Mouse (Mus musculus): ENCODE results near the gene Flvcr2. TPM values are rescaled to one million over a fixed set of nuclear protein-coding genes. Genes with fewer than 3 reads are reported as not detected.

Flvcr2 gene
- total and polyA plus RNA-seq, 2 experiments from 2014 or later: 4.2 to 5.5 TPM

DNA sequence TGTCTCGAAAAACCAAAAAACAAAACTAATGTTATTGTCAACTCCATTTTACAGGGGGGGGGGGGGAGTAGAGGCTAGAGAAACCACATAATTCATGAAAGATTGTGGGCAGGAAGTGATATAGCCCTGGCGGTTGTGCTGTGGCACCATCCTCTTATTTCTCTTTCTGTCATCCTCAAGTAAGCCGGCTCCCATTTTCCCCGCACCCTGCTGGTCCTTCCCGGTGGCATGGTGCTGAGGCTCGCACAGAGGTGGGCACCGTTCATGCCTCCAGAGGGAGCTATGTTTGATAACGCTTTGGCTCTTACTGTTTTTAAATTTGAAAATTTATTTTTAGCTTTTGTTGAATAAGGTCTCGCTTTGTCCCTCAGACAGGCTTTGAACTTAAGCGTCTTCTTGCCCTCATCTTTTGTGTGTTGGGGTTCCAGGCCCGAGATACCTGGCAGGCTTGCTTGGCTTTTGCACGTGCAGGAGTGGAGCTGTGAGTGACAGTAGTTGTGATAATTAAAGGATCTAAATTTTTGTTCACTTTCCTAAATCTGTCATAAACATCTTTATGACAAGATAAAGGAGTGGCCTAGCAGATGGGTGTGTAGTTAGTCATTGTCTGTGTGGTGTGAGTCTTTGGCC lies 93.1 kb downstream of the Flvcr2 start:
- ATAC-seq (ENCODE audit: low FRiP score): no peak
- H3K27ac ChIP-seq (ENCODE audit: low read depth, low read length): no peak overlapping the region
- H3K4me3 ChIP-seq (ENCODE audit: low read depth, low read length): no peak overlapping the region
- H3K9me3 ChIP-seq (ENCODE audit: low read length): no peaks in the 10 kb centered on the region
- 94% methylated on average over 12 of the region's 12 CpGs for WGBS
- H3K4me1 ChIP-seq (ENCODE audit: insufficient read depth, low read length): no peaks in the 10 kb centered on the region
- H3K9ac ChIP-seq (replicated peaks; ENCODE audit: low read length, poor library complexity, severe bottlenecking): no peak overlapping the region
- no peaks in the 10 kb centered on the region for H3K27me3 ChIP-seq (ENCODE audit: insufficient read depth, low read length)
- peaks cover 11% of the 10 kb centered on the region; the same call in 1 of the 2 replicates for H3K36me3 ChIP-seq (ENCODE audit: insufficient read depth, low read length)
- DNase-seq (ENCODE audit: low spot score): no peak
- H3K4me2 ChIP-seq (ENCODE audit: low read depth, low read length, poor library complexity, severe bottlenecking): no peak overlapping the region
- no peak for TF ChIP-seq CTCF (IDR thresholded peaks at IDR 0.05)

DNA sequence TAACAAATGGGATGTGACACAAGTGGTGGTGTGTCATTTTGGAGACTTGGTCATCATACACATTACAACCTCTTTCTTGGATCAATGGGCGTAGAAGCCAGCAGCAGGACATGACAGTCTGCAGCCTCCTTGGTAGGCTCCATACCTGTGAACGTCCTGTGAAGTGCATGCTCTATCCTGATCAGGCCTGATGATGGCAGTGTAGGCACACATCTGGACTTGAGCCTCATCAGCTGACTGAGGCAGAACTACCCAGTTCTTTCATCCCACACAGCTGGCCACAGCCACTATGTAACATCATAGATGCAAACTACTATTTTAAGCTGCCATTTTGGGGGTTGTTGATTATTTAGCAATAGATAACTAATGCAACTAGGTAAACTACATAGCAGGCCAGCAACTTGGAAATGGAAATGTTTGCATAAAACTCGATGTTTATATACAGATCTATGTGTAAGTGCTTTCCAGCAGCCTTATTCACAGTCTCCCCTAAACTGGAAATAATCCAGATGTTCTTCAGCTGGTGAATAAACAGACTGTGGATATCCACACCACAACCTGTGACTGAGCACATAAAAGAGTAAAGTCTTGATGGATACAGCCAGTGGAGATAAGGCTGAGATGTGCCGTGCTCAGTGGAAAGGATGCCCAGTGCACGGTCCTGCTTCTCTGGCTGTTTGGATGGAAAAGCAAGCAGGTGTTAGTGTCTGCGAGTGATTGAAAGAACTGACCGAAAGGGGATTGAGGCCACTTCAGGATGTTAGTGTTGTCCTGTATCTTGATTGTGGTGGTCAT lies 102.0 kb downstream of the Flvcr2 start:
- Histone ChIP-seq H3K9ac (replicated peaks; ENCODE audit: low read length, poor library complexity, severe bottlenecking) (no peak overlapping the region), H3K9me3 (ENCODE audit: low read length) (no peaks in the 10 kb centered on the region), H3K4me3 (ENCODE audit: low read depth, low read length) (no peak overlapping the region), H3K4me1 (ENCODE audit: insufficient read depth, low read length) (no peaks in the 10 kb centered on the region), H3K36me3 (ENCODE audit: insufficient read depth, low read length) (peaks cover 14% of the 10 kb centered on the region), H3K4me2 (ENCODE audit: low read depth, low read length, poor library complexity, severe bottlenecking) (no peak overlapping the region), H3K27me3 (ENCODE audit: insufficient read depth, low read length) (no peaks in the 10 kb centered on the region), H3K27ac (ENCODE audit: low read depth, low read length) (no peak overlapping the region)
- 85% methylated on average over 7 of the region's 7 CpGs for WGBS
- TF ChIP-seq CTCF (IDR thresholded peaks at IDR 0.05): peak; percentile 75
- ATAC-seq (ENCODE audit: low FRiP score) (peak; percentile 54; the same call in 1 of the 2 replicates), DNase-seq (ENCODE audit: low spot score) (peak; percentile 65)

DNA sequence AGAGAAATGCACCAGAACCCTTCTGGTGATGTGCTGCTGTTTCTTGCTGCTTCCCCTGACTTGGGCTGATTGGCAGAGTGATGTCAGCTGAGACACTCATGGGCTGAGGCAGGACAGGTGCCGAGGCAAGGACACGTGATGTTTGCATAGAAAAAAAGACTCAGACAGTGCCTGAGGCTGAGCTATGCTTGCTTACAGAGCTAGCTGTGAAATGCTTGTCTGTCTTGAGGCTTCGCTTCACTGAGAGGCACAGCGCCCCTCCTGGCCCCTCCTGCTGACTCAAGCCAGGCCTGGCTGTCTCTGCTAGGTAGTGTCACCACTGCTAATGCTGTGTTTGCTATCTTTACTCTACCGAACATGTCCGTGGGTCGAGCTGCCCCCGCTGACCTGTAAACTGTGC lies 104.3 kb downstream of the Flvcr2 start:
- no peaks in the 10 kb centered on the region for H3K27me3 ChIP-seq (ENCODE audit: insufficient read depth, low read length)
- DNase-seq (ENCODE audit: low spot score) (no peak), ATAC-seq (ENCODE audit: low FRiP score) (no peak)
- H3K4me2 ChIP-seq (ENCODE audit: low read depth, low read length, poor library complexity, severe bottlenecking): no peak overlapping the region
- WGBS: 89% methylated on average over 8 of the region's 8 CpGs
- H3K27ac ChIP-seq (ENCODE audit: low read depth, low read length): no peak overlapping the region
- H3K4me1 ChIP-seq (ENCODE audit: insufficient read depth, low read length): no peaks in the 10 kb centered on the region
- no peaks in the 10 kb centered on the region for H3K9me3 ChIP-seq (ENCODE audit: low read length)
- no peak for TF ChIP-seq CTCF (IDR thresholded peaks at IDR 0.05)
- no peak overlapping the region for H3K4me3 ChIP-seq (ENCODE audit: low read depth, low read length)
- H3K9ac ChIP-seq (replicated peaks; ENCODE audit: low read length, poor library complexity, severe bottlenecking): no peak overlapping the region
- H3K36me3 ChIP-seq (ENCODE audit: insufficient read depth, low read length): peaks cover 4% of the 10 kb centered on the region

DNA sequence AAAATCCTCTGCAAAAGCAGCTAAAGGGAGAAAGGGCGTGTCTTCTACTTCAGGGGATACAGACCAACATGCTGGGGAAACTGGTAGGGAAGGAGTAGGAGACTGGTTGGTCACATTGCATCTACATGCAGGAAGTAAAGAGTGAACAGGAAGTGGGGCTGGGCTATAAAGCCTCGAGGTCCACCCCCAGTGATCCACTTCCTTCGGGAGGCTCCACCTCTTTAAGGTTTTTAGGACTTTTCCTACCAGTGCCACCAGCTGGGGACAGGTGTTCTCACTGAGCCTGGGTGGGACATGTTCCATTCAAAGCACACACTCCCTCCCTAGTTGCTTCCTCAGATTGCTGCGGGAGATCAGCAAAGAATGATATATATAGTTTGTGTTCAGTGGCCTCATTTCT lies 107.5 kb downstream of the Flvcr2 start:
- peaks cover 7% of the 10 kb centered on the region for H3K36me3 ChIP-seq (ENCODE audit: insufficient read depth, low read length)
- no peak overlapping the region for H3K9ac ChIP-seq (replicated peaks; ENCODE audit: low read length, poor library complexity, severe bottlenecking)
- no peak for ATAC-seq (ENCODE audit: low FRiP score)
- no peak for TF ChIP-seq CTCF (IDR thresholded peaks at IDR 0.05)
- WGBS: 93% methylated on average over 4 of the region's 4 CpGs
- no peak for DNase-seq (ENCODE audit: low spot score)
- H3K9me3 ChIP-seq (ENCODE audit: low read length): no peaks in the 10 kb centered on the region
- H3K4me3 ChIP-seq (ENCODE audit: low read depth, low read length): no peak overlapping the region
- no peak overlapping the region for H3K27ac ChIP-seq (ENCODE audit: low read depth, low read length)
- H3K4me2 ChIP-seq (ENCODE audit: low read depth, low read length, poor library complexity, severe bottlenecking): no peak overlapping the region
- no peaks in the 10 kb centered on the region for H3K4me1 ChIP-seq (ENCODE audit: insufficient read depth, low read length)
- H3K27me3 ChIP-seq (ENCODE audit: insufficient read depth, low read length): no peaks in the 10 kb centered on the region

DNA sequence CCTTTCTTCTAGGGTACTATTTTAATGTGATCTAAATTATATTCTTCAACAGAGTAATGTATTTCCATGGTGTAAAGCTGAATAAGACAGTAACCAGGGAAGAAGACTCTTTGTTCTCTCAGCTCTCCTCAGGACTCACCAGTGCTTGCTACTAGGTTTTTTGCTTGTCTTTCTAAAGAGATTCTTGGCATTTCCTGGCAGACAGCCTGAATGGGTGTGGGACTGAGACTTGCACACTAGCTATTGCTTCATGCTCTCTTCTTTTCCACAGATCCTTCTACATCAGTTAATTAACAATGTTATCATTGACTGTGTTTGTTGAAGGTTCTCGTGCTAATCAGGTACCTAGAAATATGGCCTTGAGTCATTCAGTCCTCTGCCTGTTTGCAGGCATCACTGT lies 107.9 kb downstream of the Flvcr2 start:
- no peak for DNase-seq (ENCODE audit: low spot score)
- no peak overlapping the region for H3K27ac ChIP-seq (ENCODE audit: low read depth, low read length)

DNA sequence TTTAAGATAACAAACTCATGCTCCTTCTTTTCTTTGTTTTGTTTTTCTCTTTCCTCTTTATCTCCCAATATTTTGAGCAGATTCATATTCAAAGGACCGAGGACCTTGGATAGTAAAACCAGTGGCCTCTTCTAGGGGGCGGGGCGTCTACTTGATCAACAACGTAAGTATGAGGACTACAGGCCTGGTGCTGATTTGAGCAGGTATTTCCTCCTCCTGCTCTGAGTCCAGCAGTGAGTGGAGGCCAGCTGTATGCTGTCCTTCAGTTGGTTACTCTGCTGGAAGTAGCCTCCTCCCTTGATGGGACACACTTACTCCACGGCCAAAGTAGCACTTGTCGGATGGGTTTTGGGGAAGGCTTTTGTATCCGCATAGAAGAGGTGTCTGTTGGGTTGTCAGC lies 111.0 kb downstream of the Flvcr2 start:
- 93% methylated on average over 7 of the region's 7 CpGs for WGBS
- Histone ChIP-seq H3K4me3 (ENCODE audit: low read depth, low read length) (no peak overlapping the region), H3K36me3 (ENCODE audit: insufficient read depth, low read length) (peaks cover 2% of the 10 kb centered on the region; the same call in 1 of the 2 replicates), H3K27ac (ENCODE audit: low read depth, low read length) (no peak overlapping the region), H3K9me3 (ENCODE audit: low read length) (no peaks in the 10 kb centered on the region), H3K9ac (replicated peaks; ENCODE audit: low read length, poor library complexity, severe bottlenecking) (no peak overlapping the region), H3K27me3 (ENCODE audit: insufficient read depth, low read length) (no peaks in the 10 kb centered on the region), H3K4me1 (ENCODE audit: insufficient read depth, low read length) (no peaks in the 10 kb centered on the region), H3K4me2 (ENCODE audit: low read depth, low read length, poor library complexity, severe bottlenecking) (no peak overlapping the region)
- TF ChIP-seq CTCF (IDR thresholded peaks at IDR 0.05): no peak
- DNase-seq (ENCODE audit: low spot score): no peak
- no peak for ATAC-seq (ENCODE audit: low FRiP score)

More for the DNA sequence above, 107.9 kb downstream of the Flvcr2 start:
- Histone ChIP-seq H3K36me3 (ENCODE audit: insufficient read depth, low read length) (peaks cover 5% of the 10 kb centered on the region), H3K4me1 (ENCODE audit: insufficient read depth, low read length) (no peaks in the 10 kb centered on the region), H3K4me3 (ENCODE audit: low read depth, low read length) (no peak overlapping the region), H3K9ac (replicated peaks; ENCODE audit: low read length, poor library complexity, severe bottlenecking) (no peak overlapping the region), H3K9me3 (ENCODE audit: low read length) (no peaks in the 10 kb centered on the region), H3K27me3 (ENCODE audit: insufficient read depth, low read length) (no peaks in the 10 kb centered on the region), H3K4me2 (ENCODE audit: low read depth, low read length, poor library complexity, severe bottlenecking) (no peak overlapping the region)
- no peak for TF ChIP-seq CTCF (IDR thresholded peaks at IDR 0.05)
- WGBS: 90% methylated on average over 1 of the region's 1 CpGs
- ATAC-seq (ENCODE audit: low FRiP score): no peak
